Mouse (Mus musculus): ENCODE measurements around the gene Sugp2.

DNA sequence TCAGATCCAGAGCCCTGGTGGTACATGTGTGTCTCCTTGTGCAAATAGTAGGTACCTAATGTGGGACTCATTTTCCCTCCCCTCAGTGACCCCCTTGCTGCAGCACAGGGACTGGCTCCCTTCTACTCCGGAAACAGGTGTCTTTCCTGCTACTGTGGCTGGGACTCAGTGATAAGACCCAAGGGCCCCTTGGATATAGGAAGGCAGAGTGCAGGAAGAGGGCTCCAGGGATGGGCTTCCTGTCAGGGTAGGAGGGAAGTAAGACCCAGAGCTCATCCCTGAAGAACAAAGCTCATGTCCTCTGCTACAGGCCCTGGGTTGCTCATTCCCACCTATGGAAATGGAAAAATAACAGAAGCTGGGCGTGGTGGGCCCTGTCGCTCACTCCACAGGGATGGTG, 42.5 kb downstream of the Sugp2 start:
- TF ChIP-seq SIN3A (IDR thresholded peaks at IDR 0.05; ENCODE audit: low read length) (no peak), POLR2A (IDR thresholded peaks at IDR 0.05; ENCODE audit: low read depth, low read length) (no peak), NRF1 (IDR thresholded peaks at IDR 0.05; ENCODE audit: low read depth, low read length) (no peak), CTCF (conservative IDR thresholded peaks at IDR 0.05 in 1 of 2, IDR thresholded peaks at IDR 0.05 in 1 of 2; ENCODE audit: low read depth in 2 of 2, low read length in 2 of 2) (no peak), CHD1 (IDR thresholded peaks at IDR 0.05; ENCODE audit: low read depth, low read length) (no peak), ETS1 (conservative IDR thresholded peaks at IDR 0.05; ENCODE audit: low read depth, low read length) (no peak), TCF12 (IDR thresholded peaks at IDR 0.05; ENCODE audit: low read depth, low read length) (no peak), SMC3 (IDR thresholded peaks at IDR 0.05; ENCODE audit: low read depth, low read length) (no peak), ZC3H11A (IDR thresholded peaks at IDR 0.05; ENCODE audit: low read depth, low read length) (no peak), MYC (IDR thresholded peaks at IDR 0.05; ENCODE audit: low read depth, low read length) (no peak), UBTF (IDR thresholded peaks at IDR 0.05; ENCODE audit: low read depth, low read length) (no peak), USF1 (IDR thresholded peaks at IDR 0.05; ENCODE audit: low read depth, low read length) (no peak)

Measured in CH12.LX (cell line).